Mouse (Mus musculus) CH12.LX (cell line): ENCODE results near the gene Swsap1. TPM values are rescaled to one million over a fixed set of nuclear protein-coding genes. Genes with fewer than 3 reads are reported as not detected.

Experiments
- DNase-seq: peaks from one replicate; pipeline ENCODE4 v3.0.0-alpha.2; 2013; ENCODE audit errors: extremely low read depth
- H3K27ac ChIP-seq: 2 replicates; pipeline ENCODE4 v1.5.1; 2012; ENCODE audit warnings: low read depth, mild to moderate bottlenecking, control low read depth, moderate library complexity; ENCODE audit not compliant: insufficient read depth
- H3K27me3 ChIP-seq: replicated peaks from 2 replicates; pipeline ENCODE3; 2012; ENCODE audit warnings: inconsistent platforms
- H3K36me3 ChIP-seq, 2 experiments: replicated peaks in 1 of 2; 2 replicates each; pipeline versions ENCODE3 to v1.6.1; 2012; ENCODE audit warnings: inconsistent platforms in 1 of 2, low read length in 1 of 2, mild to moderate bottlenecking in 1 of 2, mixed read lengths in 1 of 2, moderate library complexity in 1 of 2; ENCODE audit not compliant: control insufficient read depth in 1 of 2, insufficient read depth in 1 of 2
- H3K4me1 ChIP-seq, 2 experiments: 2 replicates each; pipeline ENCODE4 v1.6.1; 2012; ENCODE audit warnings: inconsistent platforms in 1 of 2, moderate library complexity in 1 of 2; ENCODE audit not compliant: insufficient read depth in 2 of 2, control insufficient read depth in 1 of 2
- H3K4me2 ChIP-seq: 2 replicates; pipeline ENCODE4 v1.6.1; 2012; ENCODE audit warnings: low read depth, mild to moderate bottlenecking, control low read depth; ENCODE audit not compliant: poor library complexity, insufficient read depth, severe bottlenecking
- H3K4me3 ChIP-seq, 3 experiments: fragments of 150-350 bp in 1 of 3; sonication (generic) in 1 of 3; replicated peaks in 1 of 3; 2 replicates each; pipeline versions ENCODE3 to v1.5.1; 2011 to 2012; ENCODE audit warnings: low read depth in 2 of 3, low read length in 2 of 3, mild to moderate bottlenecking in 2 of 3, moderate library complexity in 2 of 3, control low read depth in 1 of 3, improper control_type of control experiment in 1 of 3, inconsistent platforms in 1 of 3, mixed read lengths in 1 of 3; ENCODE audit not compliant: poor library complexity in 1 of 3
- H3K79me2 ChIP-seq: replicated peaks from 2 replicates; pipeline ENCODE4 v1.6.1; 2012; ENCODE audit warnings: mild to moderate bottlenecking, moderate library complexity; ENCODE audit not compliant: control insufficient read depth, poor library complexity, insufficient read depth, severe bottlenecking; ENCODE audit errors: extremely low read depth
- H3K9ac ChIP-seq: 2 replicates; pipeline ENCODE4 v1.6.1; 2012; ENCODE audit warnings: low read depth, mild to moderate bottlenecking, control low read depth, moderate library complexity; ENCODE audit not compliant: insufficient read depth
- H3K9me3 ChIP-seq: replicated peaks from 2 replicates; pipeline ENCODE3; 2012; ENCODE audit warnings: low read length, inconsistent platforms, mixed read lengths
- CHD2 ChIP-seq: IDR thresholded peaks from 2 replicates; pipeline ENCODE4 v1.6.1; 2011; ENCODE audit warnings: low read length, improper control_type of control experiment
- E2F4 ChIP-seq: IDR thresholded peaks from 2 replicates; pipeline ENCODE4 v1.6.1; 2011; ENCODE audit warnings: low read depth, low read length, improper control_type of control experiment; ENCODE audit not compliant: insufficient replicate concordance
- EP300 ChIP-seq: IDR thresholded peaks from 2 replicates; pipeline ENCODE4 v1.6.1; 2011; ENCODE audit warnings: low read length, improper control_type of control experiment
- ETS1 ChIP-seq: conservative IDR thresholded peaks from 2 replicates; pipeline ENCODE4 v1.6.1; 2012; ENCODE audit warnings: low read depth, mild to moderate bottlenecking, inconsistent platforms, low read length, improper control_type of control experiment, moderate library complexity
- GABPA ChIP-seq: IDR thresholded peaks from 2 replicates; pipeline ENCODE4 v1.6.1; 2012; ENCODE audit warnings: low read depth, low read length, improper control_type of control experiment, inconsistent platforms; ENCODE audit not compliant: insufficient replicate concordance
- HCFC1 ChIP-seq: IDR thresholded peaks from 2 replicates; pipeline ENCODE4 v1.6.1; 2012; ENCODE audit warnings: low read depth, mild to moderate bottlenecking, inconsistent platforms, low read length, improper control_type of control experiment
- MAX ChIP-seq: IDR thresholded peaks from 2 replicates; pipeline ENCODE4 v1.6.1; 2011; ENCODE audit warnings: low read length, improper control_type of control experiment
- MXI1 ChIP-seq: IDR thresholded peaks from 2 replicates; pipeline ENCODE4 v1.6.1; 2011; ENCODE audit warnings: mild to moderate bottlenecking, low read depth, low read length, improper control_type of control experiment
- MYC ChIP-seq: IDR thresholded peaks from 2 replicates; pipeline ENCODE4 v1.6.1; 2011; ENCODE audit warnings: low read depth, mild to moderate bottlenecking, improper control_type of control experiment, low read length
- NRF1 ChIP-seq: IDR thresholded peaks from 2 replicates; pipeline ENCODE4 v1.6.1; 2014; ENCODE audit warnings: low read depth, mild to moderate bottlenecking, inconsistent platforms, low read length, improper control_type of control experiment, moderate library complexity
- PAX5 ChIP-seq: IDR thresholded peaks from 2 replicates; pipeline ENCODE4 v1.6.1; 2012; ENCODE audit warnings: low read length, inconsistent platforms, mixed read lengths
- POLR2A ChIP-seq: IDR thresholded peaks from 2 replicates; pipeline ENCODE4 v1.6.1; 2011; ENCODE audit warnings: low read depth, mild to moderate bottlenecking, improper control_type of control experiment, low read length
- POLR2AphosphoS2 ChIP-seq: IDR thresholded peaks from 2 replicates; pipeline ENCODE4 v1.6.1; 2011; ENCODE audit warnings: low read depth, low read length, improper control_type of control experiment
- RAD21 ChIP-seq: IDR thresholded peaks from 2 replicates; pipeline ENCODE4 v1.6.1; 2011; ENCODE audit warnings: low read depth, mild to moderate bottlenecking, low read length, improper control_type of control experiment, moderate library complexity
- RCOR1 ChIP-seq: conservative IDR thresholded peaks from 2 replicates; pipeline ENCODE4 v1.6.1; 2012; ENCODE audit warnings: low read depth, mild to moderate bottlenecking, inconsistent platforms, low read length, improper control_type of control experiment
- SMC3 ChIP-seq: IDR thresholded peaks from 2 replicates; pipeline ENCODE4 v1.6.1; 2011; ENCODE audit warnings: low read depth, low read length, improper control_type of control experiment
- TCF12 ChIP-seq: IDR thresholded peaks from 2 replicates; pipeline ENCODE4 v1.6.1; 2014; ENCODE audit warnings: low read depth, mild to moderate bottlenecking, inconsistent platforms, low read length, improper control_type of control experiment
- UBTF ChIP-seq: IDR thresholded peaks from 2 replicates; pipeline ENCODE4 v1.6.1; 2012; ENCODE audit warnings: low read depth, mild to moderate bottlenecking, inconsistent platforms, low read length, improper control_type of control experiment, moderate library complexity
- USF1 ChIP-seq: IDR thresholded peaks from 2 replicates; pipeline ENCODE4 v1.6.1; 2014; ENCODE audit warnings: low read depth, mild to moderate bottlenecking, inconsistent platforms, low read length, improper control_type of control experiment
- USF2 ChIP-seq: conservative IDR thresholded peaks from 2 replicates; pipeline ENCODE4 v1.6.1; 2011; ENCODE audit warnings: low read depth, low read length, improper control_type of control experiment
- ZC3H11A ChIP-seq: IDR thresholded peaks from 2 replicates; pipeline ENCODE4 v1.6.1; 2012; ENCODE audit warnings: low read depth, mild to moderate bottlenecking, inconsistent platforms, low read length, improper control_type of control experiment
- ZKSCAN1 ChIP-seq: IDR thresholded peaks from 2 replicates; pipeline ENCODE4 v1.6.1; 2012; ENCODE audit warnings: low read depth, inconsistent platforms, low read length, improper control_type of control experiment, borderline replicate concordance
- dilution Hi-C: fragments of 300-500 bp; cut with MboI; formaldehyde crosslinking; loops from 2 replicates; pipeline ENCODE4 v1.14.3; 2020; ENCODE audit warnings: low sequenced_read_pairs; ENCODE audit not compliant: extremely low pct_unique_long_range_greater_than_20kb, extremely low pct_ligation_motif_present
- in situ Hi-C: fragments of 300-500 bp; cut with MboI; formaldehyde crosslinking; loops from 3 replicates; pipeline ENCODE4 v1.14.3; 2019; ENCODE audit warnings: low sequenced_read_pairs, low pct_ligation_motif_present, low pct_unique_long_range_greater_than_20kb, mixed read lengths
- polyA plus RNA-seq: library from polyadenylated mRNA; unstranded; fragments of >175 nt; gene quantifications from 2 replicates; pipeline ENCODE4 v1.2.1, GENCODE M21; 2012; ENCODE audit warnings: low read depth; ENCODE audit not compliant: insufficient read length
- total RNA-seq, 2 experiments: library from RNA; depleted of rRNA; stranded (reverse); fragments of 300-350 nt in 1 of 2; fragments of >200 nt in 1 of 2; gene quantifications; 2 replicates each; pipeline ENCODE4 v1.2.3; 2012 to 2014

Swsap1 gene
- total and polyA plus RNA-seq, 3 experiments = 3.1 to 4.1 (median 4.0) TPM

DNA sequence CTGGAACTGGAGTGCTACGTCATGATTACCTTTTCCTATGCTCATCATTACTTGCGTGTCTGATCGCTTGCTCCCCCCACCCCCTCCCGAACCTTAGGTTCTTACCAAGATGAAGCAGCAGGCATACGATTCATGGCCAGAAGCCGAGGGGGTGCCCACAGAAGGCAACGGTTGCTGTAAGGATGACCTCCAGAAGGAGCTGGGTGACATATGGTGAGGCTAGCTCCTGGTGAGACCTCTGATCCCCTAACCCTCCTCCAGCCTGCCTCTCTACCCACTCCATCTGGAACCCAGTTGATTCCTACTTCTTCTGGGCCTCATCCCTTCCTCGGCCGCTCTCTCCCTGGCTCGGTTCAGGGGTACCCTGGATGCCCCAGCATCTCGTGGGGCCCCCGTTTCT, 21.5 kb upstream of the Swsap1 start:
- no peaks in the 10 kb centered on the region for H3K36me3 ChIP-seq
- H3K9me3 ChIP-seq = peaks cover 6% of the 10 kb centered on the region
- no peak overlapping the region for H3K4me2 ChIP-seq
- H3K4me3 ChIP-seq = no peak overlapping the region
- H3K79me2 ChIP-seq = no peaks in the 10 kb centered on the region
- H3K9ac ChIP-seq = no peak overlapping the region
- H3K4me1 ChIP-seq = no peaks in the 10 kb centered on the region
- dilution Hi-C loops (no loop called here), in situ Hi-C loops (no loop called here)
- peaks cover 77% of the 10 kb centered on the region for H3K27me3 ChIP-seq
- TF ChIP-seq RAD21 = no peak
- no peak for TF ChIP-seq UBTF
- TF ChIP-seq E2F4 = no peak
- H3K27ac ChIP-seq = no peak overlapping the region
- DNase-seq = no peak

DNA sequence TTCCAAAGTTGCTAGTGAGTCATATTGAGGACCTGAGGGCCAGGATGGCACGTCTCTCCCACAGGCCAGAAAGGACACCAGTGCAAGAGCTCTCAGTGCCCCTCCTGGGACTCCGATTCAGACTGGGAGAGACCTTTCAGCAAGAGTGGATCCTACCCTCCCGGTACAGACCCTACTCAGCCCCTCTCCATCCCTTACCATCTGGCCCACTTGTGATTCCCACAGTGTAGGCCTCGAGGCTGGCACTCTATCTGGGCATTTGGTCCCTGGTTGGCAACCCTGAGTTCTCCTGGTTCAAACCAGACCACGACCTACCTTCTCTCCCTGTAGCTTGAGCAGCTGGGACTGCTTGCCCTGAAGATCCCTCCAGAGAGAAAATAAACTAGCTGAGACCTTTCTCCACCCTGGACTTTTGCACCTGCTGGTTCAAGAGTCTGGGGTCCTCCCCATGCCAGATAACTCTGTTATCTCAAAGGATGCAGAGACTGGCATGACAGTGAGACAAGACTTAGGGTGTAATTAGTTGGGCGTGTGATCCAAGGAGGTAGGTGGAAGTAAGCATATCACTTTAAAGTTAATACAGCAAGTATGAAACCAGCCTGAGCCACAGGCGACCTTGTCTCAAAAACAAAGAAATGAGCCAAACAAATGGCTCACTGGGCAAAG, 20.0 kb upstream of the Swsap1 start:
- TF ChIP-seq USF2 (no peak), SMC3 (no peak), ZC3H11A (no peak), USF1 (no peak), MXI1 (no peak), ETS1 (no peak), ZKSCAN1 (no peak), MYC (no peak), TCF12 (no peak), HCFC1 (no peak), E2F4 (no peak), POLR2AphosphoS2 (no peak), POLR2A (no peak), MAX (no peak), PAX5 (no peak), CHD2 (no peak), EP300 (no peak), RCOR1 (no peak), GABPA (no peak), NRF1 (no peak)
- H3K79me2 ChIP-seq = no peaks in the 10 kb centered on the region
- H3K27ac ChIP-seq = no peak overlapping the region
- no peak overlapping the region for H3K4me3 ChIP-seq
- no peak for DNase-seq
- dilution Hi-C loops (no loop called here), in situ Hi-C loops (no loop called here)
- H3K9ac ChIP-seq = no peak overlapping the region
- no peak overlapping the region for H3K4me2 ChIP-seq
- no peaks in the 10 kb centered on the region for H3K4me1 ChIP-seq
- peaks cover 75% of the 10 kb centered on the region for H3K27me3 ChIP-seq
- peaks cover 4% of the 10 kb centered on the region for H3K9me3 ChIP-seq
- H3K36me3 ChIP-seq = no peaks in the 10 kb centered on the region
